Mouse (Mus musculus) telencephalon, adult 2 months (tissue): Measurements from ENCODE around the gene Wars.

Experiments
- DNase-seq: peaks from one replicate; pipeline ENCODE4 v3.0.0-alpha.2; 2011; ENCODE audit warnings: low read depth, low spot score

The Wars gene

GRCm38 (mm10) chr12:108909846-108910433 lies 16.0 kb upstream of the Wars start:
- no peak for DNase-seq

- DNase-seq = no peak
These were observed 12.4 kb upstream of the Wars start for GRCm38 (mm10) chr12:108906398-108906797.

GRCm38 (mm10) chr12:108905620-108906302 lies 11.8 kb upstream of the Wars start:
- no peak for DNase-seq

- no peak for DNase-seq
These were observed 10.3 kb upstream of the Wars start for GRCm38 (mm10) chr12:108904276-108904653.

GRCm38 (mm10) chr12:108903600-108904275 lies 9.8 kb upstream of the Wars start:
- DNase-seq = peak; percentile 83

GRCm38 (mm10) chr12:108902940-108903339 lies 9.0 kb upstream of the Wars start:
- peak; percentile 60 for DNase-seq

- no peak for DNase-seq
These were observed 7.4 kb upstream of the Wars start for GRCm38 (mm10) chr12:108901346-108901745.

GRCm38 (mm10) chr12:108896006-108896405 lies 2.0 kb upstream of the Wars start:
- no peak for DNase-seq

- no peak for DNase-seq
These were observed 450 bp upstream of the Wars start for GRCm38 (mm10) chr12:108894432-108894816.

- DNase-seq = no peak
These were observed 822 bp downstream of the Wars start, which contains the start of gene Wdr25 for GRCm38 (mm10) chr12:108892989-108893714. Gene Wdr25, plus strand, starts transcription at chr12:108893631.

- DNase-seq = no peak
These were observed 5.3 kb downstream of the Wars start for GRCm38 (mm10) chr12:108888632-108889031.

GRCm38 (mm10) chr12:108887077-108887476 lies 6.9 kb downstream of the Wars start:
- DNase-seq = no peak

GRCm38 (mm10) chr12:108885906-108886305 lies 8.1 kb downstream of the Wars start:
- no peak for DNase-seq

GRCm38 (mm10) chr12:108882776-108883175 lies 11.2 kb downstream of the Wars start:
- no peak for DNase-seq

GRCm38 (mm10) chr12:108881192-108881591 lies 12.8 kb downstream of the Wars start:
- no peak for DNase-seq

- DNase-seq = no peak
These were observed 13.4 kb downstream of the Wars start for GRCm38 (mm10) chr12:108880606-108881005.

- DNase-seq = no peak
These were observed 14.8 kb downstream of the Wars start for GRCm38 (mm10) chr12:108879138-108879537.

- DNase-seq = no peak
These were observed 20.9 kb downstream of the Wars start for GRCm38 (mm10) chr12:108873122-108873521.

GRCm38 (mm10) chr12:108869575-108869974 lies 24.4 kb downstream of the Wars start:
- no peak for DNase-seq

- no peak for DNase-seq
These were observed 28.9 kb downstream of the Wars start for GRCm38 (mm10) chr12:108865007-108865494.

- no peak for DNase-seq
These were observed 35.5 kb downstream of the Wars start for GRCm38 (mm10) chr12:108858486-108858885.

GRCm38 (mm10) chr12:108857589-108858184 lies 36.3 kb downstream of the Wars start:
- DNase-seq = no peak
